Mouse (Mus musculus): ENCODE data around the gene Ptprn2.

Gene Ptprn2

DNA sequence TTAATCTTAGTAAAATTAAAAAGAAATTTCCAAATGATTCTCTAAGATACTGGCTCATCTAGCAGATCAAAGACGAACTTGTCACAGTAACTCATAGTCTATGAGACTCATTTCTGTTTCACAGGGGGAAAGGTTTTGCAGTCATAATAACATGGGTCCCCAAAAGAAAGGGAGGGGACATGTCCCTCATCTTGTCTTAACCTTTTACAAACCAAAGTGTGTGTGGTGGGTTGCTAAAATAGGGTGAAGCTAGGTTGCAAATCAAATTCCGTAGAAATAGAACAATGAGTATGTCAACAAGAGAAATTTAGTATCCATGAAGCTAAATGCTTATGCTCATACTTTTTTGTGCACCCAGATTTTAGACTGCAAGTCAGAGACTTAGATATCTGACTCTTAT, 671.7 kb downstream of the Ptprn2 start:
- no peak for DNase-seq (ENCODE audit: low read depth in 2 of 2, low spot score in 2 of 2)

DNA sequence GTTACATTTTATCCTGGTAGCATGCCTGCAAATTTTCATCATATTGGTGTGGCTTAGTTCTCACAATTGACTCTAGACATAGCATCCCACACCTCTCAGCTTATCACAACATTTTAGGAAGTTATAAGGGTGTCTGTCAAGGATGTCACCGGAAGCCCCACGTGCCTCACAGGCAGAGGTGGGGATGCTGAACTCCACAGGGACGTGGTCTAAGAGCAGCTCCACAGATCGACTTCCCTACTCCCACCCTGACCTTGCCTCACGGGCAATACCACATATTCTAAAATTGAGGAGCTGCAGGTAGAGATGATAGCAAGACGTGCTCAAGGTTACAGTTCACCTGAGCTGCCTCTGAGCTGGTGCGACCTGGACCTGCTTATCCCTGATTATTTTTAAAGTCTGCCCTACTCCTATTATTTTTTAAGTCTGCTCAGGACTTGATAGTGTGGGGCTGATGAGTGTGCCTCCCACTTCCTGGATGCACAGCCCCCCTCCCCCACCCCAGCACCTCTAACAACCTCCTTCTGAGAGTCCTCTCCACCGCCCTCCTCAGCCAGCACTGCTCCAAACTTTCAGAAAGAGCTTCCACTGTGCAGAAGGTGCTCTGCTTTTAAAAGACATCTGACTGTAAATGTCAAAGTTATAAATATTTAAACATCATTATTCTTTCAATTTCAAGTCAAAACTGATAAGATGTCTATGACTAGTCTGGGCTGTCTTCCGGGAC, 672.3 kb downstream of the Ptprn2 start:
- DNase-seq (ENCODE audit: low read depth in 2 of 2, low spot score in 2 of 2): no peak

DNA sequence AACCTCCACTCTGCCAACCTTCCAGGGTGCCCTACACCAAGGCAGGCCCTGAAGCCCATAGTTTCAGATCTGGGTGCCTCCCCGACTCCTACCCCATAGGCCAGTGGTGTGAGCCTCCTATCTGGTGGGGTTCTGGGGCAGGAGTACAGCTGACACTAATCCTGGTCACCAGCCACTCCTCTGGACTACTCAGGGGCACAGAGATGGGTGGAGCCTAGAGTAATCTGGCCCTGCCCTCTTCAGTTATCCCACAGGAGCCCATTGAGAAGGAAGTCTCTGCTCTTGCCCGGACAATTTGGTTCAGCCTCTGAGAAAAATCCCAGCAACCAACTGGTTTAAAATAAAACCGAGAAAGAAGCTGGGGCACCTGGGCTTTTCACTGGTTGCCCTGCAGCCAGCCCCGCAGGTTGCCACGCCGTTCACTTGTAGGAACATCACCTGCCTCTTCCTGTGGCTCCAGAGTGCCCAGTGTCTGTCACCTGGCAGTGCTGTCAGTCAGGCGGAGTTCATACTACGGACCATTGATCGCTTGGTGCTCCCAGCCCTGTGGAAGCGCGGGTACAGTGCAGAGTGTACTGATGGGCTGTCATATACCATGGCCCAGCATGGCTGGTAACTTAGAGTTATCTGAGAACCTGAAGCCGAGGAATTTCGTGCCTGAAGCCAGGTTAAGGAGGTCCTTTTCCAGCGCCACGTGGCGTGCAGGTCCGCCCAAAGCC, 673.6 kb downstream of the Ptprn2 start:
- DNase-seq (ENCODE audit: low read depth in 2 of 2, low spot score in 2 of 2): no peak

DNA sequence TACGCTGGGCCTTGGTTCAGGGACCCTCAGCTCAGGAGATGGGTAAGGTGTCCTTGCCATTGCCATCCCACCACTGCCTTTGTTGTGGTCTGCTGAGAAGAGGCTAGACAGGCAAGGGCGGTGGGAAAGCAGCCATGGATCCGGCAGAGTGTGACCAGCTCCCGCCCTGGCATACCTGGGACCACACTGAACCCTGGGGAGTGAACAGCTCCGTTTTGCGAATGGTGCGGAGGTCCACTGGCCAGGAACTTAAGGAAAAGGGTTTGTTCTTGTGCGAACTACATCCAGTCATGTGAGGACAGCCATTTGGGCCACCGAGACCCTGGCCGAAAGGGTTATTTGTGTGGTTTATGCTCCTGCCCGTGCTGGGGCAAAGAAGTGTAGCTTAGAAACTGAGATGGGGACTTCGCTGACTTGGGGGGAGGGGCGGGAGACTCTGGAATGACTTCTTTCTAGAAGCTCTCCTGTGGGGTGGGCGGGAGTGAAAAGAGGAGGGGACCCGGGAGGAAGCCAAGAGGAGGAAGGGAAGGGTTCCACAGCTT, 674.2 kb downstream of the Ptprn2 start:
- DNase-seq (ENCODE audit: low read depth in 2 of 2, low spot score in 2 of 2): no peak

DNA sequence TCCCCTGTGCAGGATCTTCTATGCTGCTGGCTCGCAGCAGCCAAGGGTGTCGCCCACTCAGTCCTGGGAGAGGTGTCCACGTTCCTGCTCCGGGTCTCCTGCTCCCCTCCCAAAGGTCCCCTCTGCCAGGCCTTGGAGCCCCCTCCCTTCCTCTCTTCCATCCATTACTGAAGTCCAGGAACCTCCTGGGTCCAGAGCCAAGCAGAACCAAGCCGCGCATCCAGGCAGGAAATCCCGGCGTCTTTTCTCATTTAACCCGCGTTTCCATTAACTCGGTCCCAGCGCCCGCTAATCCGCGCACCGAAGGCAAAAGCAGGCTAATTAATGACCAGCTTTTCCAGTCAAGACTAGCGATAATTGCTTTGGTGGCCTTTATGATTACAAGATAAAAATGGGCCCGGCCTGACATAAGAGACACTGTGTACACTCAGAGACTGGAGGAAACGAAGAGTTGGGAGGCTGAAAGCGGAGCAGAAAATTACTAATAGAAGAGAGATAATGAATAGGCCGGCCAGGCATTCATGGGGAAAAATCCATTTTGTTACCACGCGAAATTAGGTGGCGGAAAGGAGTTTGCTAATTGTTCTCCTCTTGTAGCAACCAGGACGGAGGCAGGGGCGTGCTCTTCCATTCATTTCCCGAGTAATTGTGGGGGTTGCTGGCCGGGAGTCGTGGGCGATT, 674.8 kb downstream of the Ptprn2 start:
- DNase-seq (ENCODE audit: low read depth in 2 of 2, low spot score in 2 of 2): no peak

DNA sequence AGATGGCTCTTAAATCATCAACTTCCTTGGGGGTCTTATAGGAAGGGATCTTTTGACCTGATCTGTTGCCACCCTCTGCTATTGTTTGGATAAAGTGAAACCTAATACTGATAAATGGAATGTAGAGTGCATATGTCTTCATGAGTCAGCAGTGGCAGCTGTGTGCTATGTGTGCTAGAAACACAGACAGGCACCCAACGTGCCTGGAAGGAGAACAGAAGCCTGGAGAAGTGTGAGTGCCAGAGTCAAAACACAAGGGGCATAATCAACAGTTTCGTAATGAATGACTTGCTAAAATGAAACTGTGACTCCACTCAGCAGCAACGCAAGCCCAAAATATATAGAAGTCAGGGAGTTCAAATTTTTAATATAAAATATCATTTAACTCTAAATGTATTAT, 676.7 kb downstream of the Ptprn2 start:
- DNase-seq (ENCODE audit: low read depth in 2 of 2, low spot score in 2 of 2): no peak

DNA sequence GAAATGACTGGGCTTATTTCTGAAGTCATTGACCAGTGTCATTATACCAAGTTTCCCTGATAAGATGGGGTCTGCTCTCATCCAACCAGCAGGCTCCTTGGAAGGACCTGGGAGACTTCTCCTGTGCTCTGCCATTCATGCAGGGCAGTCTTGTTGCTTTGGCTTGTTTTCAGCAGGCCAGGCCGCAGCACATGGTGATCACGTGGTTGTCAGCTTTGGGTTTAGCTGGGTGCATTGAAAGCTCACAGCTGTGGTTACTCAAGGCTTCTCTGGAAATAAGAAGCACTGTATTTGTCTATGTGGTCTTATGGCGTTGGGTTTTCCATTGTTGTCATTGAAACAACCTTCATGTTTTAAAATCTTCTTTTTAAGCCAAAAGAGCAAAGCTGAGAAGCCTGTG, 678.3 kb downstream of the Ptprn2 start:
- DNase-seq (ENCODE audit: low read depth in 2 of 2, low spot score in 2 of 2): no peak

DNA sequence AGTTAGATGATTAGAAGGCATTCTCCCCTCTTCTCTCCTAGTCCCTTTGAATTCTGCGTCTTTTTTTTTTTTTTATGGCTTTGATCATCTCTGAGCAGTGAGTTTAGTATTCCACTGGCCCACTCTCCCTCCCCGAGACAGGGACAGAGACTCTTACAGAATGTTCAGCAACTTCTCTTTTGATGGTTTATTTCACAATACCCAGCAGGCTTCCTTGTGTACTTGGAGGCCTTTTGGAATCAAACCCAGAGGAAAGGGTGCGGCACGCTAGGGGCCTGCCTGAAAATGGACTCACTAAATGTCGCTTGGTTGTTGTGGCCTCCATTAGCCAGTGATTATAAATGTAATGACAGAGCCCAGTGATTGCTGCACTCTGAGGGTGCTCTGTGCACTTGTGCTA, 680.7 kb downstream of the Ptprn2 start:
- DNase-seq (ENCODE audit: low read depth in 2 of 2, low spot score in 2 of 2): no peak

DNA sequence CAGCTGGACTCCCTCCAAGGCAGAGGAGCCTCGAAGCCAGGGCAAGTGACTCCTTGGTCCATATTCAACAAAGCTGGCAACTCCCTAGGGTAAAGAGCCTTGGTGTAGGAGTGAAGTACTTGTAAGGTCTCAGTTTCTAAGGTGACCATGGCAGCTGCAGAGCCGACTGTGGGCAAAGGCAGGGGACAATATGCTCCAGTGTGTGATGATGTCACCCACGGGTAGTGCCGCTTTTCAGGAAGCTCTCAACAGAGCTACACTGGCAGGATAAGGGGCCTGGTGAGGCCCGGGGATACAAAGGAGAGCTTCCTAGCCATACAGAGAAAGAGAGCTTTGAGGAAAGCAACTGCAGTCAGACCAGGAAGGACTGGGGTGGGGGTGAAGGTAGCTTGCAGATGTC, 684.1 kb downstream of the Ptprn2 start:
- DNase-seq (ENCODE audit: low read depth in 2 of 2, low spot score in 2 of 2): no peak

DNA sequence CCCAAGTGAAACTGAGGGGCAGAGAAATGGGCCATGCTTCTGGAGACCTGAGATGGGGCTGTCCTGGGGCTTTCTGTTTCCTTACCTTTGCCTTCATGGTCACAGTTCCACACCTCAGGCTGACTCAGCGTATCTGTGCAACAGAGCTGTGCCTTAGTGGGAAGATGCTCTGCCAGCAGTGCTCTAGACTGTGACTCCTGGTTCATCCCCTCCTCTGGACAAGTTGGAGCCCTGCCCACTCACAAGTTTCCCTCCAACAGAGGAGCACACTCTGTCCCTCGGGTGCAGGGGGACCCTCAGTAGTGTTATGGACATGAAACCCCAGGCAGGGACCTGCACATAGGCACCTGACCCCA, 687.0 kb downstream of the Ptprn2 start:
- no peak for DNase-seq (ENCODE audit: low read depth in 2 of 2, low spot score in 2 of 2)

DNA sequence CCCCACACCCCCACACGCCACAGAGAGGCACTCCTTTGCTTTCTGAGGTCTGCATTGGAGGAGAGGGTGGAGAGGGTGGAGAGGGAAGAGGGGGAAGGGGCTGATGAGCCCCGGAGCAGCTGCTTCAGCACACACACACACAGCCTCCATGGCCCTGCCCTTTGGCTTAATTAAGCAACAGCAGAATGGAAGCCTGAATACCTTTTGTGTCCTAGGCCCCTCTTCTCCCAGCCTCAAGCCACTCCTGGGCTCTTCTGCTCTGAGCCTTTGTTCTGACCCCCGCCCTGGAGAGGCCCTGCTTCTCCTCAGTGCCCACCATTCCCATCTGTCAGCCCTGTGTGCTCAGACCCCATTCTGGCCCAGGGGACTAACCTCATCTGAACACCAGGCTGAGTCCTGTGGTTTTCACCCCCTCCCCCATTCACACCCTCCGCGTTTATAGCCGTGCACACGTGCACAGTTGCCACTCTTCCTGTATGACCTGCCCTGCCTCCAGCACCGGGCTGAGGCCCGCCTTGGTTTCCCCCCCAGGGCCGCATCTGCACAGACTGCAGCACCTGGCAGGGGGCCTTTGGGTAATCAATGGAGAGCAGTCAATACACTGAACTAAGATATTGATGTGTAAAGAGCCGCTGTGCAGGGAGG, 687.5 kb downstream of the Ptprn2 start:
- DNase-seq (ENCODE audit: low read depth in 2 of 2, low spot score in 2 of 2): no peak

DNA sequence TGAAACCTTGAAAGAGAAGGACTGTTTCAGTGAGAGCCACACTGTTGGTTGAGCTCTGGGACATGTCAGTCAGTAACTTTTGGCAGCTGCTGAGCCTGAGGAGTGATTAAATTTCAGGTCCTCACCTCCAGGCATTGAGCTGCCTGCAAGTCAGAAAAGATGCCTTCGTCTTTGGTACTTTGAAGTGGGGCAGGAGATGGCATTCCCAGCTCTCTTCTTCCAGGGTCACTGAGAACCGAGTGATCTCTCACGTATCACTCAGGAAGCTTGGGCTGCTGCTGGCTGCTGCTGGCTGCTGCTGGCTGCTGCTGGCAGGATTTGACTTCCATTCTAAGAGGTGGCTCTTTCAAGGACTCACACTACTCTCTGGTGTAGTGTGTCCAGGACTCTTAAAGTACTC, 688.7 kb downstream of the Ptprn2 start:
- DNase-seq (ENCODE audit: low read depth in 2 of 2, low spot score in 2 of 2): no peak

DNA sequence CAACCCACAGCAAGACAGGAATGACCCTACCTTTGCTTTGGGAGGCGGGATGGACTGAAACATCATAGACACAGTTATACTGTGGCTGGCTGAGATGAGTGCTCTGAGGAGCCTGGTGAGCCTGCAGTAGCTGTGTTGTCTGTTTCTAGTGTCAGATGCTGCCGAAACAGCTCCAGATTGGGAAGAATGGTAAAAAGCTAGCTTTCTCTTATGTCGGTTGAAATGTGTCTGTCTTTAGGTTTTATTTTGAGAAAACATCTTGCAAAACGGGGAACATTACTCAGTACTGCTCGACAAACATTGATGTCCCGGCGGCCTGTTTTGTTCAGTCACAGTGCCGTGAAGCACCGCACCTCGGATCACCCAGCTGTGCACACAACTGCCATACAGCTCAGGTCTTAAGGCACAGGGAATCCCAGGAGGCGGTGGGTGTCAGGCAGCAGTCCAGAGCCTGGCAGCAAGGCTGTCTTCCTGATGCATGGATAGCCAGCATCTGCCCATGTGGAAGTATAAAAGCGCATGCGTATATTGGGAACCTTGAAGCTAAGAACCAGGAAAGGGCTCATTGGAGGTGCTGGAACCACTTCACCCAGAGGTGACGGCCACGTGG, 689.7 kb downstream of the Ptprn2 start:
- no peak for DNase-seq (ENCODE audit: low read depth in 2 of 2, low spot score in 2 of 2)

DNA sequence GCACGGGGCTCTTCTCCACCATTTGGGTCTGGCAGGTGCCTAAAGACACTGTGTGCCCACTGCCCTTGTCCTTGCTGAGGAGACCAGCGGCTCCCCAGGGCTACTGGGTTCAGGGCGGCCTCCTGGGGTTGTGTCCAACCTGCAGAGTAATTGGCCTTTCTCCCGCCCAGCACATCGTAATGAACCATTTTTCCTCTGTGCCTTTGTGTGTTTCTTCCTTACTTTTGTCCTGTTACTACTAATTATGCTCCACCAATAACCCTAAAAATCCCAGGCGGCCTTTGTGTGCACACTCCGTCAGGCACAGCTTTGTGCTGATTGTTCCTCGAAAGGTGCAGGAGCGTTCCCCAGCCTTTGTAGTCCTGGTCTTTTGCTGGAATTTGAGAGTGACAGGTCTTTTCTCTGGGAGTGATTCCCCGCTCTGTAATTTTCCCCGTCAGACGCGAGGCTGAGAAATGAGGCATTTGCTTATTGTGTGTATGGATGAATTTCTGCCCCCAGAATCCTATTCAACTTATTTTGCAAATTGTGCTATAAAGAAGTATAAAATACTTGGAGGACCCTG, 690.8 kb downstream of the Ptprn2 start:
- no peak for DNase-seq (ENCODE audit: low read depth in 2 of 2, low spot score in 2 of 2)

DNA sequence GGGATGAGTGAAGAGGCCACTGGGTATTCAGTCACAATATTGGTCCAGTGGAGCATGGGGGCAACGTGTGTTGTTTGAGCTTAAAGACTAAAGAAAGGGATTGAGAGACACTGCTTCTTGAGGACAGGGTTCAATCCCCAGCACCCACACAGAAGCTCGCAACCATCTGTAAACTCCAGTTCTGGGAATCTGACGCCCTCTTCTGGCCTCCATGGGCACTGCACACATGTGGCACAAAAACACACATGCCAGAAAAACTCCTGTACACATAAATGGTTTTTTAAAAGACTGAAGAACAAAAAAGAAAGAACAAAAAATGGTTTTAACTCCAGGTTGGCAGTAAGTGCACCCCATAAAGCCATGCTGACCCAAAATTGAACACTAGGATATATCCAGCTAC, 701.6 kb downstream of the Ptprn2 start:
- DNase-seq (ENCODE audit: low read depth in 2 of 2, low spot score in 2 of 2): no peak

DNA sequence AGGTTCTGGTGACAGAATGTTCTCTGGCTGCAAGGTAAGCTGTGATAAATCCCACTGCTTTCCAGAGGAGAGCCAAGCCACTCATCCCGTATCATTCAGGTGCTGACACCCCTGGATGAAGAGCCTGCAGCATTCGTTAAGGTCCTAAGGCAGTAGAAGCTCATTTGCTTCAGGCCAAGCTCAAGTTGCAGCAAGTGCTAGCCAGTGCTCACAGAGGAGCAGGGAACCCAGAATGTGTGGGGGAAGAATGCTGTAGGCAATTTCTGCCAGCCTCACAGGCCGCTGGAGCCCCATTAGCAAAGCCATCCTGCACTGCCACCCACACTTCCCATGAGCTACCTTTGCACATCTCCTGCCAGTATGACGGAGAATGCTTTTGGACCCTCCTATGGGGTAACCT, 706.5 kb downstream of the Ptprn2 start:
- DNase-seq (ENCODE audit: low read depth in 2 of 2, low spot score in 2 of 2): no peak

DNA sequence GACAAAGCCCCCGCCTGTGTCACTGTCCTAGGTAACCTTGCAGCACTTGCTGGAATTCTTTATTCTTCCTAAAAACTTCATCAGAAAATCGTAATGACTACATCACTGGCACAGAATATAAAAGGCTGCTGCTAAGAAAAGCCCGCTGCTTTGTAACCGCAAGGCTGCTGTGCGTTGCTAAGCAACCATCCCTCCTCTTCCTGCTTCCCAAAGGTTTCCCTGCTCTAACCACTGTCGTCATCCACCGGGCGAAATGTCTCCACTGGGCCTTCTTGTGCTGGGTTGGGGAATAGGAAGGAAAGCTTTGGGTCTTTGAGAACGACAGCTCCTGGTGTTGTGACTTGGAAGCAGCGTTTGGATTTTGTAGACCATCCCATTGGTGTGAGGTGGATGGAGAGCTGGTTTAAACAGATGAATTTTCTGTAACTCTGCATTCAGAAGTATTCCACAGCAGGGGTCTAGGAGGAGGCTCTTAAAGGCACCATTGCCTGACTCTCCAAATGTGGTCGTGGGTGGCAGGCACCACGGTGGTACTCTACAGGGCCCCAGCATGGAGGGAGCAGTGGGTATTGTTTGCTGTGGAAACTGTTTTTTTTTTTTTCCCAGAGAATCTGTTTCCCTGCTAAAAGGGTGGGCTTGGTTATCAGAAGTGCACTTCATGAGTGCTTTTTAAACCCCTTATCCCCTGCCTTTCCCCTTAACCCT, 711.4 kb downstream of the Ptprn2 start:
- DNase-seq (ENCODE audit: low read depth in 2 of 2, low spot score in 2 of 2): no peak

DNA sequence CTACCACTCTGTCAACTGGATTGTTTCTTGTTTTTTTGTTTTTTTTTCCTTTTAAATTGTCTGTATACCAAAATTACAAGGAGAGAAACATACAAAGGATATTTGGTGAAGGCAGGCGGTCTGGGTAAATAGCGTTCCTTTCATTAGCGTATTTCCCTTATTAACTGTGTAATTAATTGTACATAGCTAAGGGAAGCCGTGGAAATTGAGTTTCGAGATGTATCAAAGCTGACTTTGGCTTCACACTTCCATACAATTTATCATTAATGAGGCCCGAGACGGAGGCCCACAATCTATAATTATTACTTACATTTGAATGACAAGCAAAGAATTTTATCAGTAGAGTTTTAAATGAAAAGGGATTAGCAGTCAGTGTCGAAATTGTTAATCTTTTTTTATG, 712.6 kb downstream of the Ptprn2 start:
- DNase-seq (ENCODE audit: low read depth in 2 of 2, low spot score in 2 of 2): no peak

DNA sequence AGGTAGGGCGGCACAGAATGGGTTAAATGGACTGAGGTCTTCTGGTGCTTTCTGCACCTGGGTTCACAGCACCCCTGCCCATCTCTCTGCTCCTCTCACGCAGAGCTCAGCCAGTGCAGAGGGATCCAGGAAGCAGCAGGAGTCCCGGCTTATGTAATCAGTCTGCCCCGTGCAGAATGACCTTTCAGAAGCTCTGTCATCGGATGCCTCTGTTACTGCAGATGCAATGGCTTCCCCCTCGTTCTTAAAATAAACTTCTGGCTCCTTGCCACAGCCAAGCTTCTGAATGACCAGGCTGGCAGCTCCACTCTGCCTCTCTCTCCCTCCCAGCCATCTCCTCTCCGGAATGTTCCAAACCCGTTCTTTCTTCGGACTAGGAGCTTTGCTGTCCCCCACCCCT, 714.6 kb downstream of the Ptprn2 start:
- no peak for DNase-seq (ENCODE audit: low read depth in 2 of 2, low spot score in 2 of 2)

DNA sequence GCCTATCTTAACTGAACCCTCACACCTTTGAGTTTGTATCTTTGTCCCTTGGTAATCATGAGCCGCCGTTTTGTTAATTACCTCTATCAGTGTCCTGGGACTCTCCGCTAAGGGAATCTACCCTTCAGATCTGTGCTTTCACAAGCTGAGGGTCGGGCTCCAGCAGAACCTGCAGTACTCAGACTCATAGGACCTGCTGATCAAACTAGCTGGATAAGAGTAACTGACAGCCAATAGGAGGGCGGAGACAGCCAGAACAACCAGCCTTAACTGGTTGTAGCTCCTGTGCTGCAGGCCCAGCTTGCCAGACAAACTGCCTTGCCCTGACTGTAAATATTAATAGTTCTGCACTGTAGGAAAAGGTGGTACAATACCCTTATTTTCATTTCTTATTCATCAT, 715.1 kb downstream of the Ptprn2 start:
- no peak for DNase-seq (ENCODE audit: low read depth in 2 of 2, low spot score in 2 of 2)
